Mouse (Mus musculus): ENCODE data around the gene Tmem123.

Tmem123 gene

DNA sequence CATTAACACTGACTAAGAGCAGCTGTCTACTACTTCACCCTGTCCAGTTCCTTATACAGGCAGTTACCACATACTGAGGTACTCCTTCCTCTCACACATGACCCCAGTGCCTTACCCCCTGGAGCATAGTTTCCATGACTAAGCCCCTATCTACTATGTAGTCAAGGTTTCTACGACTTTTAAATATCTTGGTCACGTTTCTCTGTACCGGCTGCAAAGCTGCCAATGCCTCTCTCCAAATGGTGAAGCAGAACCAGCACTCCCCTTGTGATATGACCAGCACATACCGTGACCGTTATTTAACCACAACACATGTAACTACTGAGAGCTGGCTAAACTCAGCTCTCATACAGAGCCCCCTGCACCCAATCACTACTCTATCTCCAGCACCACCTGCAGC, 61.1 kb downstream of the Tmem123 start:
- no peak for DNase-seq (ENCODE audit: extremely low read depth, low read depth, low spot score)

DNA sequence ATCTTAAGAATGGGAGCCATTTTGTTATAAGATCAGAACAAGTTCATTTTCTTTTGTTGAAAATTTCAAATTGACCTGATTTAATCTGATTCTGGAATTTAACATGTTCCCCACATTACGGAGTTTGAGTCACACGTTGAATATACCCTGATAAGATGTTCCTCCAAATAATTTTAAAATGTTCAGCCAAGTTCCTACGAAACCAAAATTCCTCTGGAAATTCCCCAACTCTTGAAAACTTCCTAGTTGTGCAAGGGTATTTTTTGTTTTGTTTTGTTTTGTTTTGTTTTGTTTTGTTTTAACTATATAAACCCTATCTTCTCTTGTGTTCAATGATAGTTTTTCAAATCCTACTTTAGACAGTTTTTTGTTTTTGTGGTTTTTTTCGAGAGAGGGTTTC, 64.9 kb downstream of the Tmem123 start:
- DNase-seq (ENCODE audit: extremely low read depth, low read depth, low spot score) = no peak

DNA sequence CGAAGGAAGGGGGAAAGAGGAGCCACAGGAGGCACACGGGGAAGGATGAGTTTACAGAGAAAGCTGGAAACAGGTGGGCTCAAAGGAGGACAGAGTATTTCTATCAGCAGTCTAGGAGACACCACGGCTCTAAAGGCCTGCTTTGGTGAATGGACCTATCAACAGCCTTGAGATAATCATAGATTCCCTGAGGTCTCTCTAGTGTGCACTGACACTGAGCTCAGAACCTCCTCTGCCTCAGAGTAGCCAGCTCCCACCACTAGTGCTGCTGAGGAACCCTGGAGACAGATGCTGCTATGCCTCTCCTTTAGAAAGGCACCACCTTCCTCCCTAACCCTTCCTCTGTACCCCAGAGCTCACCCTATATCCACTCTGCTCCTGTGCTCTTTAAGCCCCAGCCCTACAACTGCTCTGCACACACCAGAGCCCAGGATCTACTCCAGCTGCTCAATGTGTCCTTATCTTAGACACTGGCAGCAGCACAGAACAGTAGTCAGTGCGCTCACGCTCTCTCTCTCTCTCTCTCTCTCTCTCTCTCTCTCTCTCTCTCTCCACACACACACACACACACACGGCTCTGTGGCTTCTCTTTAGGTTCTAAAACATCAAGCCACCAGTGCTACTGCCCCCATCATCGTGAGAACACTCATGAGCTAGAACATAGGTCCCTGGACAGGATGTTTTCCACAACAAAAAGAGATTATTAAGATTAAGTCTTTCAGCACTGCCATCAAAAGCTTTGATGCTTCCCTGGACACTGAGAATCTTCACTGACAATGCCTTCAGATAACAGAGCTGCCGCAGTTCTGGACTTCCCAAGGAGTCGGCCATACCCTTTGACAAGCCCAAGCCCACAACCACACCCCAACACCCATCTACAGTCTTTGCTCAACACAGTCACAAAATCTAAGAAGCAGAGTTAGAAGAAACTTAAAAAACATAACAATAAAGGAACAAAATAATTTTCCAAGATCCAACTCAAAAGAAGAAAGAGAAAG, 66.0 kb downstream of the Tmem123 start:
- DNase-seq (ENCODE audit: extremely low read depth, low read depth, low spot score) = no peak

GRCm38 (mm10) chr9:7833421-7833820, 69.6 kb downstream of the Tmem123 start:
- no peak for DNase-seq (ENCODE audit: extremely low read depth, low read depth, low spot score)

DNA sequence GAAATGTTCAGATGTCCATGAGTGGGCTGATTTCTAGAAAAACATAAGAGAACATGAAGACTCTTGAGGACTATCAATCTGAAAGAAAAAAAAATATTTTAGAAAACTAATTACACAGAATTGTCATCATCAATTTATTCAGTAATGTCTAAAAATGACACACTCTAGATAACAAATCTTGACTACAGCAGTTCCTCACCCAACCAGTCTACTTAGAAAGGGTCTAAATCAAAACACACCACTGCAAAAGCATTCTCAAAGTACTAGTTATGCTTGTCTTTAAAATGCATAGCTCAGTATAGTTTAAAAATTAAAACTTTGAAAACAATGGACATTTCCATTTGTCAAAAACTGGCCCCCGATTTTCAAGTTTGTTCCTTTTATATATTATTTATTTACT, 71.5 kb downstream of the Tmem123 start:
- no peak for DNase-seq (ENCODE audit: extremely low read depth, low read depth, low spot score)

GRCm38 (mm10) chr9:7836331-7836730, 72.5 kb downstream of the Tmem123 start:
- DNase-seq (ENCODE audit: extremely low read depth, low read depth, low spot score) = no peak

DNA sequence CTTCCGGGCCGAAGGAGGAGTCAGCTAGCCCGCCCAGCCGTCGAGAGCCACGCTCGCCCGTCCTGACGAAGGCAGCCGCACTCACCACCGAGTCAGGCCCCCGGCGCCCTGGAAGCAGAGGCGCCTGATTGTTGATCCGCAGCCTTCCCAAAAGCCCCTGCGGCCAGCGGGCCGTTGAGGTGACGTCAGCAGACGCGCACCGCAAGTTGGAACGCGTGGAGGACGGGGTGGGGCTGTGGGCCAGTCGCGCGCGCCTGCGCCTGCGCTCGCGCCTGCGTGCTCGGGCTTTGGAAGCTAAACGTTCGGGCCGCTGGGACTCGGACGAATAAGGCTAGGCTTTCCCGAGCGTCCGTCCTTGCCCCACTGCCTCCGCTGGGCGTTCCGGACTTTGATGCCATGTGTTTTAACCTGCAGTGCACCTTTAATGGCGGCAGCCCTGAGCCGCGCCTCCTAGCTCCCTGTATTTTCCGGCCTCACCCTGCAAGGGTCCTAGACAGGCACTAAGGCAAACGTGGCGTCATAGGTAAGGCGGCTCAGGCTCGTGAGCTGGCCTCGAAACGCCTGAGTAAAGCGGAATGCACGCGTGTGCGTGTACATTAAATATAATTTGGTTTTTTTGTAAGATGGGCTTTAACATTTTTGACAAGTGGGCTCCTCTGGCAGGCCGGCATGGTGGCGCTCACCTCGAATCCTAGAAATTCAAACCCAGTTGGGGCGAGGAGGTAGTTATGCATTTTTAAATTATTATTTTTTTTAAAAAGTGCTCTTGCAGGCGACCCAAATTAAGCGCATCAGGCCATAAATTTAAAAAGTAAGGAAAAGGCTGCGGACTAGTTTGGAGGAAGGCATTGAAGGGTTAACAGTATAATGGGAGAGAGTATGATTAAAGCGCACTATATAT, 73.3 kb downstream of the Tmem123 start, which contains the start of gene Birc2:
Gene Birc2, minus strand, starts transcription at position 160 of the 901 bp plus-strand sequence.
- peak; percentile 52 for DNase-seq (ENCODE audit: extremely low read depth, low read depth, low spot score)

- no peak for DNase-seq (ENCODE audit: extremely low read depth, low read depth, low spot score)
Measured at GRCm38 (mm10) chr9:7837806-7838440, 74.1 kb downstream of the Tmem123 start.

DNA sequence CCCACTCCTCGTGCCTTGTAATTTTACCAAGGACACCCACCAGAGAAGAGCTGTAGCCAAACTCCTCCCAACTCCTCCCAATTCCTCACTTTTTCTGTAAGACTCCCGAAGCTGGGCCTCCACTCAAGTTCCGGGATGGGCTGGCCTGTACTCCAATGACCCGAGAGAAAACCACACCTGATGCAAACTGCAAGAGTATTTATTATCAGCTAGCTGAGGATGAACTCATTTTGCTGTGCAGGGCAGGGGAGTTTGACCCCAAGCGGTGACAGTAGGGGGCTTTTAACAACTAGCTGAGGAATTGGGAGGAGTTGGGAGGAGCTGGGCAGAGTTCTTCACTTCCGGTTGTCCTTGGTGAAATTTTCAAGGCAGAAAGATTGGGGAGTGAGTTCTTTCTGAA, 77.4 kb downstream of the Tmem123 start:
- DNase-seq (ENCODE audit: extremely low read depth, low read depth, low spot score) = no peak

Measured in fat pad, adult 2 months (tissue).